Mouse (Mus musculus) kidney, adult 2 months (tissue): ENCODE data around the gene Enc1. TPM values are rescaled to one million over a fixed set of nuclear protein-coding genes. Genes with fewer than 3 reads are reported as not detected.

ENCODE experiments used
- DNase-seq: peaks from one replicate; pipeline ENCODE4 v3.0.0; 2021
- H3K27ac ChIP-seq: fragments of 200-500 bp; 2 replicates; pipeline ENCODE4 v1.5.1; 2012; ENCODE audit warnings: low read depth, low read length, control low read depth, inconsistent platforms; ENCODE audit not compliant: insufficient read depth
- H3K27me3 ChIP-seq: fragments of 200-500 bp; replicated peaks from 2 replicates; pipeline ENCODE4 v1.6.1; 2012; ENCODE audit warnings: mild to moderate bottlenecking, moderate library complexity, low read length, inconsistent platforms; ENCODE audit not compliant: control insufficient read depth, insufficient read depth
- H3K36me3 ChIP-seq: fragments of 200-500 bp; 2 replicates; pipeline ENCODE4 v1.6.1; 2012; ENCODE audit warnings: mild to moderate bottlenecking, moderate library complexity, low read length, inconsistent platforms; ENCODE audit not compliant: control insufficient read depth, insufficient read depth
- H3K4me1 ChIP-seq: fragments of 200-500 bp; 2 replicates; pipeline ENCODE4 v1.6.1; 2011; ENCODE audit warnings: low read length; ENCODE audit not compliant: control insufficient read depth, insufficient read depth
- H3K4me3 ChIP-seq: fragments of 200-500 bp; 2 replicates; pipeline ENCODE4 v1.5.1; 2011; ENCODE audit warnings: mild to moderate bottlenecking, low read depth, low read length, control low read depth; ENCODE audit not compliant: insufficient read depth
- CTCF ChIP-seq: fragments of 200-500 bp; conservative IDR thresholded peaks from 2 replicates; pipeline ENCODE4 v1.5.1; 2011; ENCODE audit warnings: low read depth, mild to moderate bottlenecking, control low read depth, low read length, moderate library complexity, mixed read lengths; ENCODE audit not compliant: insufficient read depth, insufficient read length
- POLR2A ChIP-seq: fragments of 200-500 bp; IDR thresholded peaks from one replicate; pipeline ENCODE4 v1.6.1; 2011; ENCODE audit warnings: low read depth, low read length, control low read depth
- WGBS: fragments of 180-500 bp; shearing (Covaris S2); methylation state at CpG from one replicate; pipeline ENCODE4 v1.1.7; 2018; 5-methylcytosine and 5-hydroxymethylcytosine counted together
- polyA plus RNA-seq: library from polyadenylated mRNA; depleted of rRNA; stranded (reverse); fragments of >200 nt; gene quantifications from 2 replicates; pipeline ENCODE4 v1.2.3, GENCODE M21; 2012

The Enc1 gene
- polyA plus RNA-seq, 1 experiment: 3.6 TPM

DNA sequence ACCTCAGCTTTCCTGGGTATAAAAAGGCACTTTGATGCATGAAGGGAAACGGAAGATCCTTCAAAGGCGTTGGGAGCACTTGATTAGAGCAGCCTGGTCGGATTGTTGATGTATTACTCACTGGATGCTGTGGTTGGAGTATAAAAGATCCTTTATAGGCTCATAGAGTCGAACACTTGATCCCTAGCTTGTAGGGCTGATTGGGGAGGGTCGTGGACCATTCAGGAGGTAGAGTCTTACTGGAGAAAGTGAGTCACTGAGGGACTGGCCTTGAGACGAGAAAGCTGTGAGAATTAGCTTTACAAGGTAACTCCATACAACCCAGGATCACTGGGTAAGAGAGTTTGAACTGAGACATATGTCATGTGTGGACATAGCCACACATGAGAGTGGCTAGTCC, 30.7 kb downstream of the Enc1 start:
- H3K4me1 ChIP-seq: no peaks in the 10 kb centered on the region
- H3K4me3 ChIP-seq: no peak overlapping the region
- no peak for TF ChIP-seq CTCF
- TF ChIP-seq POLR2A: no peak
- no peak overlapping the region for H3K27ac ChIP-seq
- WGBS: 76% methylated on average over 6 of the region's 6 CpGs
- no peaks in the 10 kb centered on the region for H3K36me3 ChIP-seq
- no peaks in the 10 kb centered on the region for H3K27me3 ChIP-seq
- no peak for DNase-seq

DNA sequence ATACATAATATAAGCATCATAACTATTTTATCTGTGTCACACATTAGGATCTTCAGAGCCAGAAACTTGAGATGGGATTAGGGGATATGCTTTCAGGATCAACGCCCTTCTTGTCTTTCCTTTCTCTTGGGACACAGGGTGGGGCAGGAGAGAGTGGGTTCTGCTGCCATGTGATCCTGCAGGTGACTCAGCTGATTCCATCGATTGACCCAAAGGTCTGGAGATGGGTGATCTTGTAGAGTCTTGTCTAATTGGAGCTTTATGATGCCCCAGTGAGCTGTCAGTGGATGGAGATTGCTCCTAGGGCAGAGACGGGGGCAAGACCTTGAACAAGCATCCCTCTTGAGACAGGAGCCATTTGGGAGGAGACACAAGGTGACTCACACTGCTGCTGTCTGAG, 33.9 kb downstream of the Enc1 start:
- H3K4me3 ChIP-seq: no peak overlapping the region
- no peaks in the 10 kb centered on the region for H3K36me3 ChIP-seq
- TF ChIP-seq POLR2A (no peak), CTCF (no peak)
- no peak for DNase-seq
- no peaks in the 10 kb centered on the region for H3K27me3 ChIP-seq
- WGBS: 78% methylated on average over 3 of the region's 3 CpGs
- H3K27ac ChIP-seq: no peak overlapping the region
- H3K4me1 ChIP-seq: no peaks in the 10 kb centered on the region

DNA sequence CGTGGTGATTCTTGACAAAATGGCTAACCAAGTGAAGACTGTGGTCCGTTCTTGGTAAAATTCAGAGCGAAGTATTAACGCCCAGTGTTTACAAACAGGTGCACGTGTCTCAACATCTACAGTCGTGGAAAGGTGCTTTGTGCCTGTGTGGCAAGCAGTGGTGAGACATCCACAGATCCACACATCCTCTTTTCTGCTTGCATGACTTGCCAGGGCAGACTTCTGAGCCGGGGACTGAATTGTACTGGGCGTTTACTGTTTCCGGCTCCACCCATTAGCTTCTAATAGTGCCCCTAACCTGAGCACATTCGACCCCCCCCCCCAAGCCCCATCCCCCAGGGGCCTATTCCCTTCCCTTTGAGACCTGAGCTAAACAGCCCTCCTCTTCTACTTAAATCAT, 34.6 kb downstream of the Enc1 start:
- H3K4me3 ChIP-seq: no peak overlapping the region
- TF ChIP-seq POLR2A (no peak), CTCF (no peak)
- no peak overlapping the region for H3K27ac ChIP-seq
- no peaks in the 10 kb centered on the region for H3K27me3 ChIP-seq
- no peak for DNase-seq
- no peaks in the 10 kb centered on the region for H3K4me1 ChIP-seq
- 79% methylated on average over 10 of the region's 10 CpGs for WGBS
- H3K36me3 ChIP-seq: no peaks in the 10 kb centered on the region

DNA sequence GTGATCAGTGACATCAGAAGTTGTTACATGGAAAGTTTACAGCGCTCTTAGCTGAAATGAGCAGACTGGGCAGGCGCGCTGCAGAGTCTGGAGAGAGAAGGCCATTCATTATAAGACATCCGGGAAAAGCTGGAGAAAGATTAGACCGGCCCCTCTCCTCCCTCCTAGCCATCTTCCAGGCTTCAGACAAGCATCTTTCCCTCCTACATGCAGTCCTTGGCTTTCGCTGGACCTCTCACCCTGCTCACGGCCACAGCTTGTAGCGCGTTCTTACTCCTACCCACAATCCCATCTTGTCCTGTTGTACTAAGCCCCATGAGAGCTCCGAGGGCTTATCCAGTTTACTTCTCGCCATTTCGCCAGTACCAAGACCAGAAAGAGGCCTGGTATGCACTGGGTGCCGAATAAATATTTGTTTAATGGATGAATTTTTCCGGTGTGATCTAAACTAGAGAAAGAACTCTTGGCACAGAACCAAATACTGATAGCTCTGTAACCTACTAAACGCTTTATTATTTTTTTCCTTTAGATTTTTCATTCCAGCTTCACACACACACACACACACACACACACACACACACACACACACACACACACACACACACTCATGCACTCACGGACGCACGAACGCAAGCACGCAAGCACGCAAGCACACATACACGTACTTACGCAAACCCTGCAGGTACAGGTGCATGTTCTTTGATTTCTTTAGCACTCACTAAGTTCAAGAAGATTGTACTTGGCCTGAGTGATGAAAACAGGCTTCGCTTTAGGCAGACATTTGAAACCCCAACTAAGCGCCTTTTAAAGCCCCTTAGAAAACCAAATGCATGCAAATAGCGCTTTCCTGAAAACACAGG, 41.4 kb downstream of the Enc1 start:
- Histone ChIP-seq H3K36me3 (no peaks in the 10 kb centered on the region), H3K27ac (no peak overlapping the region), H3K27me3 (no peaks in the 10 kb centered on the region), H3K4me1 (no peaks in the 10 kb centered on the region; the same call in 1 of the 2 replicates), H3K4me3 (no peak overlapping the region)
- no peak for DNase-seq
- TF ChIP-seq CTCF (no peak), POLR2A (no peak)
- WGBS: 46% methylated on average over 26 of the region's 26 CpGs

DNA sequence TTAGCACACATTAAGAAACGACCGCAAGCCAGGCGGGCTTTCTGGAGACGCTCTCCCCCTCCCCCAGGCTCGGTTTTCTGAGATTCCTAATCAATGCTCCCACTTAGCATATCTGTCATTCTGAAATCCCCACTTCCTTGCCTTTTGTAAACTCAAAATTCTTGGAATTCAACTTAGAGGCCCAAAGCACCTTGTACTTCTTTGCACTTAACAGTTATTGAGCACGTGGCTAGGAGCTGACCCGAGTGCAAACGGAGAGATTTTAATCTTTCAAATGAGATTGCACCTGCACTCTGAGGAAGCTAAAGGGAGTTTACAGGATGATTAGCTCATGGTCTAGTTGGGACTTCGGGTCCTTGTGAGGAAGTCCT, 42.0 kb downstream of the Enc1 start:
- Histone ChIP-seq H3K27me3 (no peaks in the 10 kb centered on the region), H3K36me3 (no peaks in the 10 kb centered on the region), H3K27ac (no peak overlapping the region), H3K4me1 (no peaks in the 10 kb centered on the region; the same call in 1 of the 2 replicates), H3K4me3 (no peak overlapping the region)
- DNase-seq: peak; percentile 19
- TF ChIP-seq POLR2A (no peak), CTCF (no peak)
- WGBS: 45% methylated on average over 9 of the region's 9 CpGs

DNA sequence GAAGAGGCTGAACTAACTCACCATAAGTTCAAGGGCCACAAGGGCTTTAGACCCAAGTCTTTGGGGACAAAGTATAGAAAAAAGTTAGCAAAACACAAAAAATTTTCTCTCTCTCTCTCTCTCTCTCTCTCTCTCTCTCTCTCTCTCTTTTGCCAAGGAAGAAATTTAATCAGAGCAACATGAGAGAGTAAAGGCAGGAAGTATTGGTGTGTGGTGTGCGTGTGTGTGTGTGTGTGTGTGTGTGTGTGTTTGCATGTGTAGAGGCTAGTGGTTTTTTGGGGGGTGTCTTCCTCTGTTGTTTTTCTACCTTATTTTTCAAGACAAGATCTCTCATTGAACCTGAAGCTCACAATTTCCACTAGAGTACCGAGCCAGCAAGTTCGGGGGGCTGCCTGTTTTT, 46.1 kb downstream of the Enc1 start:
- H3K27ac ChIP-seq: no peak overlapping the region
- DNase-seq: no peak
- no peak overlapping the region for H3K4me3 ChIP-seq
- WGBS: 95% methylated on average over 3 of the region's 3 CpGs
- no peaks in the 10 kb centered on the region for H3K36me3 ChIP-seq
- H3K27me3 ChIP-seq: no peaks in the 10 kb centered on the region
- H3K4me1 ChIP-seq: no peaks in the 10 kb centered on the region
- TF ChIP-seq CTCF: no peak

DNA sequence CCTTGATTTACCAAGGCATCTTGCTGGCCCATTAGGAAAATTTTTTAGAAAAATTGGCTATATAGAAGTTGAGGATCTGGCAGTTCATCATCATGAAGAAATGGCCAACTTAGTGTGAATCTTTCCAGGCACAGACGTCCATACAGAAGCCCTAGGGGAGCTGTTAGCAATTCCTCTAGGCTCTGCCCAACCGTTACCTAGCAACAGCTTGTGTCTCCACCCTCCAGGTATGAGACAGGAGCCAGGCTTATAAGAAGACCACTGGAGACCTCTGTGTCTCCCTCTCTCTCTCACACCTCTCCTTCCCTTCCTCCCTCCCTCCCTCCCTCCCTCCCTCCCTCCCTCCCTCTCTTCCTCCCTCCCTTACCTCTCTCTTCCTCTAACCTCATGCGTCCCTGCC, 49.8 kb downstream of the Enc1 start:
- 70% methylated on average over 2 of the region's 3 CpGs for WGBS
- TF ChIP-seq CTCF (no peak), POLR2A (no peak)
- DNase-seq: no peak

More for the DNA sequence above, 49.8 kb downstream of the Enc1 start:
- peaks cover 2% of the 10 kb centered on the region for H3K4me1 ChIP-seq
- no peaks in the 10 kb centered on the region for H3K27me3 ChIP-seq
- H3K27ac ChIP-seq: no peak overlapping the region
- H3K4me3 ChIP-seq: no peak overlapping the region
- H3K36me3 ChIP-seq: no peaks in the 10 kb centered on the region
